Mouse (Mus musculus) gastrocnemius, postnatal 36 days (tissue): ENCODE data around the gene Kdm8. TPM values are rescaled to one million over a fixed set of nuclear protein-coding genes. Genes with fewer than 3 reads are reported as not detected.
A peak's percentile ranks its signal among the peaks of the same experiment; 100 is the strongest.

ENCODE experiments used
- DNase-seq, 2 experiments: peaks; one replicate each; pipeline ENCODE4 v3.0.0; 2022
- intact Hi-C: fragments of 180-260 bp; cut with DNase I; formaldehyde crosslinking; loops from one replicate; pipeline ENCODE4 v1.15.1; 2025
- total RNA-seq, 2 experiments: library from RNA; stranded (reverse); gene quantifications; 2 replicates each; pipeline ENCODE4 v1.2.3; 2021

Kdm8 gene
- total RNA-seq, 2 experiments from 2014 or later = 4.5 to 5.0 TPM

- intact Hi-C loops = no loop called here
- DNase-seq = no peak
These were observed 51.5 kb downstream of the Kdm8 start for GRCm38 (mm10) chr7:125495864-125496440.

- DNase-seq = peak in 1 of 2 experiments; percentile 43
- intact Hi-C loops = no loop called here
These were observed 55.7 kb downstream of the Kdm8 start for GRCm38 (mm10) chr7:125499927-125500868.

- intact Hi-C loops = no loop called here
- DNase-seq = no peak
These were observed 56.4 kb downstream of the Kdm8 start for GRCm38 (mm10) chr7:125500879-125501278.

GRCm38 (mm10) chr7:125503374-125504092 lies 59.1 kb downstream of the Kdm8 start:
- DNase-seq = no peak
- intact Hi-C loops = no loop called here

GRCm38 (mm10) chr7:125504618-125505017 lies 60.1 kb downstream of the Kdm8 start:
- intact Hi-C loops = no loop called here
- no peak for DNase-seq

- DNase-seq = no peak
- intact Hi-C loops = no loop called here
These were observed 61.1 kb downstream of the Kdm8 start for GRCm38 (mm10) chr7:125505568-125505967.

- DNase-seq = no peak
- intact Hi-C loops = no loop called here
These were observed 62.8 kb downstream of the Kdm8 start for GRCm38 (mm10) chr7:125507279-125507678.

GRCm38 (mm10) chr7:125511432-125511831 lies 67.0 kb downstream of the Kdm8 start:
- no peak for DNase-seq
- intact Hi-C loops = no loop called here

- intact Hi-C loops = no loop called here
- DNase-seq = no peak
These were observed 67.4 kb downstream of the Kdm8 start for GRCm38 (mm10) chr7:125511852-125512251.

Other genes starting within 250 kb of the Kdm8 start
- gene Nsmce1, start 46.9 kb downstream of the Kdm8 start, total RNA-seq = 10 to 100 TPM in 1 of 2 experiments, 1 to 10 TPM in 1; 8.6 to 10.8 TPM
- 1 to 10 TPM; 4.7 to 6.2 TPM for gene Il4ra, start 107.4 kb downstream of the Kdm8 start, total RNA-seq
- under 1 TPM in 1 of 2 experiments, not detected in 1; 0.59 TPM for gene Il21r, start 158.8 kb downstream of the Kdm8 start, total RNA-seq